ENCODE assay signal across 21 mouse cellular contexts in genomic region chr14:22007006-22007405, GRCm38 (mm10). TPM values are rescaled to one million over a fixed set of nuclear protein-coding genes. Genes with fewer than 3 reads are reported as not detected.
"Had no signal": no experiment of that assay in that cellular context is flagged by ENCODE, and none has a peak within 500 bp of the region (broad histone marks: within the 10 kb centered on the region; RNA-seq: fewer than 3 reads in every experiment).

No protein-coding gene starts in this region.

- H3K4me3 ChIP-seq: limb, embryonic 12.5 days; limb, embryonic 15.5 days; liver, embryonic 15.5 days; lung, embryonic 15.5 days; megakaryocyte, embryonic 14.5 days; midbrain, embryonic 10.5 days; midbrain, embryonic 13.5 days; myocyte; neural tube, embryonic 13.5 days; stomach, embryonic 15.5 days had no signal

- H3K9ac ChIP-seq: limb, embryonic 12.5 days; limb, embryonic 15.5 days; liver, embryonic 15.5 days; lung, embryonic 15.5 days; midbrain, embryonic 13.5 days; neural tube, embryonic 13.5 days; stomach, embryonic 15.5 days had no signal

- ATAC-seq: midbrain, embryonic 13.5 days; midbrain, embryonic 16.5 days had no signal

- H3K27ac ChIP-seq: limb, embryonic 12.5 days; limb, embryonic 15.5 days; liver, embryonic 15.5 days; lung, embryonic 15.5 days; midbrain, embryonic 10.5 days; midbrain, embryonic 13.5 days; neural tube, embryonic 13.5 days; stomach, embryonic 15.5 days had no signal

- H3K27me3 ChIP-seq: liver, embryonic 15.5 days; lung, embryonic 15.5 days; neural tube, embryonic 13.5 days; stomach, embryonic 15.5 days had no signal

- H3K4me2 ChIP-seq: limb, embryonic 12.5 days; limb, embryonic 15.5 days; liver, embryonic 11.5 days; liver, embryonic 15.5 days; lung, embryonic 15.5 days; midbrain, embryonic 13.5 days; neural tube, embryonic 13.5 days; stomach, embryonic 15.5 days had no signal

- H3K9me3 ChIP-seq: limb, embryonic 12.5 days; limb, embryonic 15.5 days; liver, embryonic 15.5 days; lung, embryonic 15.5 days; megakaryocyte, embryonic 14.5 days; midbrain, embryonic 10.5 days; midbrain, embryonic 13.5 days; neural tube, embryonic 13.5 days; stomach, embryonic 15.5 days had no signal

- H3K4me1 ChIP-seq: limb, embryonic 12.5 days; limb, embryonic 15.5 days; liver, embryonic 15.5 days had no signal

- H3K36me3 ChIP-seq: limb, embryonic 12.5 days; limb, embryonic 15.5 days; liver, embryonic 15.5 days; lung, embryonic 15.5 days; midbrain, embryonic 10.5 days; midbrain, embryonic 13.5 days; neural tube, embryonic 13.5 days; stomach, embryonic 15.5 days had no signal

- DNase-seq: kidney, adult 8-10 months; kidney, postnatal 14 days; kidney, postnatal 4 days; left cerebral cortex, postnatal 4 days; lung, adult 18-20 months; retina, postnatal 1 day; right cerebral cortex, postnatal 25 days; spleen, adult 18-20 months; thymus, postnatal 25 days had no signal

RNA-seq across cellular contexts. Expression of gene Lrmda, which starts 12.5 kb away (rescaled TPM):
- polyA plus RNA-seq: midbrain, embryonic 16.5 days; neural tube, embryonic 13.5 days had no signal
